Mouse (Mus musculus): ENCODE results near the gene Lrrk1. TPM values are rescaled to one million over a fixed set of nuclear protein-coding genes. Genes with fewer than 3 reads are reported as not detected.
A peak's percentile ranks its signal among the peaks of the same experiment; 100 is the strongest.

Gene Lrrk1
- polyA plus RNA-seq, 1 experiment = 41.8 TPM

- no peaks in the 10 kb centered on the region for H3K79me2 ChIP-seq (ENCODE audit: control insufficient read depth, insufficient read depth)
- H3K79me3 ChIP-seq (ENCODE audit: low read depth) = no peaks in the 10 kb centered on the region
- H3K4me3 ChIP-seq (ENCODE audit: insufficient read depth, poor library complexity, severe bottlenecking) = no peak overlapping the region
- peak overlapping the region; percentile 26 for H3ac ChIP-seq (ENCODE audit: control insufficient read depth, insufficient read length, low read depth)
- H3K36me3 ChIP-seq (ENCODE audit: control insufficient read depth, insufficient read depth) = peaks cover 8% of the 10 kb centered on the region
- no peaks in the 10 kb centered on the region for H3K27me3 ChIP-seq (ENCODE audit: control insufficient read depth, insufficient read depth, insufficient read length)
- TF ChIP-seq MYOD1 (IDR thresholded peaks at IDR 0.05; ENCODE audit: control insufficient read depth, insufficient read length, low read depth) (peak; percentile 2), USF1 (IDR thresholded peaks at IDR 0.05; ENCODE audit: low read depth) (no peak)
Measured at GRCm38 (mm10) chr7:66179120-66179581, 209.0 kb downstream of the Lrrk1 start.

GRCm38 (mm10) chr7:66178101-66178500, 210.0 kb downstream of the Lrrk1 start:
- no peak for TF ChIP-seq CEBPB (IDR thresholded peaks at IDR 0.05; ENCODE audit: low read depth)
- TF ChIP-seq MYOG (IDR thresholded peaks at IDR 0.05; ENCODE audit: control insufficient read depth, extremely low read depth, insufficient read length) = no peak
- peak; percentile 53 for TF ChIP-seq FOSL1 (IDR thresholded peaks at IDR 0.05; ENCODE audit: insufficient read depth, low read length, poor library complexity, severe bottlenecking)
- TF ChIP-seq CTCF (IDR thresholded peaks at IDR 0.05; ENCODE audit: control insufficient read depth, insufficient read depth, insufficient read length) = no peak
- TF ChIP-seq MAX (IDR thresholded peaks at IDR 0.05) = peak; percentile 76
- TF ChIP-seq USF1 (IDR thresholded peaks at IDR 0.05; ENCODE audit: low read depth) = no peak
- peak; percentile 11 for TF ChIP-seq MYOD1 (IDR thresholded peaks at IDR 0.05; ENCODE audit: control insufficient read depth, insufficient read length, low read depth)
- H3K4me3 ChIP-seq (ENCODE audit: insufficient read depth, poor library complexity, severe bottlenecking) = no peak overlapping the region
- no peaks in the 10 kb centered on the region for H3K79me3 ChIP-seq (ENCODE audit: low read depth)
- H3K36me3 ChIP-seq (ENCODE audit: control insufficient read depth, insufficient read depth) = peaks cover 11% of the 10 kb centered on the region
- no peaks in the 10 kb centered on the region for H3K79me2 ChIP-seq (ENCODE audit: control insufficient read depth, insufficient read depth)
- no peaks in the 10 kb centered on the region for H3K27me3 ChIP-seq (ENCODE audit: control insufficient read depth, insufficient read depth, insufficient read length)
- no peak overlapping the region for H3ac ChIP-seq (ENCODE audit: control insufficient read depth, insufficient read length, low read depth)

GRCm38 (mm10) chr7:66176929-66177328, 211.2 kb downstream of the Lrrk1 start:
- Histone ChIP-seq H3K36me3 (ENCODE audit: control insufficient read depth, insufficient read depth) (peaks cover 23% of the 10 kb centered on the region), H3K79me3 (ENCODE audit: low read depth) (no peaks in the 10 kb centered on the region), H3K4me3 (ENCODE audit: insufficient read depth, poor library complexity, severe bottlenecking) (no peak overlapping the region), H3K79me2 (ENCODE audit: control insufficient read depth, insufficient read depth) (peaks cover 1% of the 10 kb centered on the region), H3ac (ENCODE audit: control insufficient read depth, insufficient read length, low read depth) (no peak overlapping the region), H3K27me3 (ENCODE audit: control insufficient read depth, insufficient read depth, insufficient read length) (no peaks in the 10 kb centered on the region)
- no peak for TF ChIP-seq CEBPB (IDR thresholded peaks at IDR 0.05; ENCODE audit: low read depth)
- no peak for TF ChIP-seq USF1 (IDR thresholded peaks at IDR 0.05; ENCODE audit: low read depth)
- no peak for TF ChIP-seq MAX (IDR thresholded peaks at IDR 0.05)
- TF ChIP-seq MYOG (IDR thresholded peaks at IDR 0.05; ENCODE audit: control insufficient read depth, extremely low read depth, insufficient read length) = no peak
- no peak for TF ChIP-seq FOSL1 (IDR thresholded peaks at IDR 0.05; ENCODE audit: insufficient read depth, low read length, poor library complexity, severe bottlenecking)
- no peak for TF ChIP-seq MYOD1 (IDR thresholded peaks at IDR 0.05; ENCODE audit: control insufficient read depth, insufficient read length, low read depth)

Small RNA genes within 50 kb of the gene (microRNA-seq; reads per million reads assigned to microRNA genes)
- gene Mir7057 (ENCODE audit: borderline microRNAs expressed) = 0.36 reads per million

Other genes starting within 250 kb of the Lrrk1 start
- not detected for gene Gm10974, start 22.4 kb downstream of the Lrrk1 start, polyA plus RNA-seq (2012; fragmentation: generic; extraction: Trizol)
- gene Aldh1a3, start 39.2 kb upstream of the Lrrk1 start, polyA plus RNA-seq (2012; fragmentation: generic; extraction: Trizol) = 4.0 TPM

Measured in C2C12 (cell line).